Mouse (Mus musculus): ENCODE measurements around the gene Thumpd3. TPM values are rescaled to one million over a fixed set of nuclear protein-coding genes. Genes with fewer than 3 reads are reported as not detected.

The Thumpd3 gene
- total and polyA plus RNA-seq, 3 experiments = 74.8 to 158 (median 89.1) TPM

- no peaks in the 10 kb centered on the region for H3K27me3 ChIP-seq (ENCODE audit: control insufficient read depth in 1 of 2, insufficient read depth in 2 of 2, low read length in 2 of 2)
- H3K27ac ChIP-seq (ENCODE audit: control insufficient read depth, low read depth, low read length) = no peak overlapping the region
- no peak overlapping the region for H3K4me3 ChIP-seq (ENCODE audit: control insufficient read depth in 1 of 2, insufficient read depth in 1 of 2, low read depth in 2 of 2, low read length in 2 of 2)
- H3K79me2 ChIP-seq (ENCODE audit: control insufficient read depth, insufficient read depth, low read length, poor library complexity) = no peaks in the 10 kb centered on the region; the same call in 1 of the 2 replicates
- H3K36me3 ChIP-seq (ENCODE audit: control insufficient read depth in 1 of 2, insufficient read depth in 2 of 2, low read length in 2 of 2) = peaks cover 0 to 41% of the 10 kb centered on the region in 2 experiments; a peak in 2 of 4 replicates
- H3K9me3 ChIP-seq (replicated peaks; ENCODE audit: insufficient read depth, low read length) = no peaks in the 10 kb centered on the region
- no peak for DNase-seq (ENCODE audit: low read depth, low spot score)
- no peak overlapping the region; the same call in 1 of the 2 replicates for H3K9ac ChIP-seq (ENCODE audit: control insufficient read depth, low read depth, low read length, poor library complexity, severe bottlenecking)
- TF ChIP-seq MAX (IDR thresholded peaks at IDR 0.05; ENCODE audit: low read length) (no peak), CHD2 (IDR thresholded peaks at IDR 0.05; ENCODE audit: low read length) (no peak)
- peaks cover 23% of the 10 kb centered on the region in 2 experiments for H3K4me1 ChIP-seq (ENCODE audit: control insufficient read depth in 1 of 2, insufficient read depth in 2 of 2, low read length in 2 of 2)
These were observed 7.3 kb upstream of the Thumpd3 start for GRCm38 (mm10) chr6:113038735-113039058.

DNA sequence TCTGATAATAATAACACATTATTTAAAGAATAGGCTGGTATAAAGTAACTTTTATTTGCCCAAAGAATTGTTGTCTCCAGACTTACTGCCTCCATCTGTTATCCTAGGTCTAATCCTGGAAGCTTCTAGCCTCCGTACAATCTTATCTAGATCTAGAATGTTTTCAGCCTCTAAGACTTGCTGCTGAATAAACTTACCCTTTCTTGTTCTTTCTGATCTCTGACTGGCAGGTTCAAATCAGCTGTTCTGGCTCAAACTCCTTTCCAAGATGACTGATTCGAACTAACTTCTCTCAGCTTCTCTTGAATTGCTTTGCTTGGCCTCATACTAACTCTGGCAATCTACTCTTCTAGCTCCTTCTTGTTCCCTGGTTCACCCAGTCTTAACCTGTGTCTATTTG is 5.7 kb upstream of the Thumpd3 start:
- no peaks in the 10 kb centered on the region for H3K9me3 ChIP-seq (replicated peaks; ENCODE audit: insufficient read depth, low read length)
- H3K27ac ChIP-seq (ENCODE audit: control insufficient read depth, low read depth, low read length) = peak overlapping the region; percentile 98
- TF ChIP-seq JUND (IDR thresholded peaks at IDR 0.05; ENCODE audit: low read depth, low read length) (no peak), UBTF (IDR thresholded peaks at IDR 0.05; ENCODE audit: borderline replicate concordance, insufficient read depth, low read depth, low read length) (no peak), ELF1 (IDR thresholded peaks at IDR 0.05; ENCODE audit: low read depth, low read length) (no peak), GATA1 (IDR thresholded peaks at IDR 0.05; ENCODE audit: low read depth, low read length) (peak; percentile 83), SIN3A (IDR thresholded peaks at IDR 0.05; ENCODE audit: low read length) (peak; percentile 22; the same call in 1 of the 2 replicates), MYC (IDR thresholded peaks at IDR 0.05; ENCODE audit: low read depth, low read length) (0 out of 2 replicates have a peak, but pooled peaks have one; percentile 5), TAL1 (IDR thresholded peaks at IDR 0.05; ENCODE audit: low read length) (no peak), CTCF (IDR thresholded peaks at IDR 0.05 in 2 of 3, conservative IDR thresholded peaks at IDR 0.05 in 1 of 3; ENCODE audit: control insufficient read depth in 1 of 3, insufficient read depth in 1 of 3, low read depth in 2 of 3, low read length in 3 of 3, poor library complexity in 1 of 3, severe bottlenecking in 1 of 3) (no peak), RAD21 (IDR thresholded peaks at IDR 0.05; ENCODE audit: low read depth, low read length) (no peak), MYB (IDR thresholded peaks at IDR 0.05; ENCODE audit: low read depth, low read length) (no peak), MAZ (IDR thresholded peaks at IDR 0.05; ENCODE audit: low read depth, low read length) (no peak), TCF12 (IDR thresholded peaks at IDR 0.05; ENCODE audit: low read depth, low read length) (no peak), MXI1 (IDR thresholded peaks at IDR 0.05; ENCODE audit: low read depth, low read length) (no peak), TBP (IDR thresholded peaks at IDR 0.05; ENCODE audit: low read depth, low read length) (no peak; the same call in 1 of the 2 replicates), USF1 (IDR thresholded peaks at IDR 0.05; ENCODE audit: low read depth, low read length) (no peak), E2F4 (IDR thresholded peaks at IDR 0.05; ENCODE audit: borderline replicate concordance, low read depth, low read length) (no peak), CHD1 (IDR thresholded peaks at IDR 0.05; ENCODE audit: low read depth, low read length) (no peak), GABPA (IDR thresholded peaks at IDR 0.05; ENCODE audit: low read depth, low read length) (no peak), ZNF384 (IDR thresholded peaks at IDR 0.05; ENCODE audit: low read depth, low read length) (no peak), ETS1 (IDR thresholded peaks at IDR 0.05; ENCODE audit: low read depth, low read length) (peak; percentile 79), MEF2A (IDR thresholded peaks at IDR 0.05; ENCODE audit: extremely low read depth, insufficient replicate concordance, low read depth, low read length, poor library complexity, severe bottlenecking) (no peak), ZKSCAN1 (IDR thresholded peaks at IDR 0.05; ENCODE audit: low read depth, low read length) (no peak), CHD2 (IDR thresholded peaks at IDR 0.05; ENCODE audit: low read length) (no peak), SMC3 (IDR thresholded peaks at IDR 0.05; ENCODE audit: low read depth, low read length) (no peak), POLR2A (IDR thresholded peaks at IDR 0.05; ENCODE audit: control insufficient read depth in 1 of 2, insufficient read depth in 1 of 2, low read depth in 1 of 2, low read length in 2 of 2, poor library complexity in 1 of 2) (no peak), ZMIZ1 (IDR thresholded peaks at IDR 0.05; ENCODE audit: low read depth, low read length) (no peak), EP300 (IDR thresholded peaks at IDR 0.05; ENCODE audit: low read depth in 1 of 2, low read length in 2 of 2) (peak; percentile 8 to 23; a peak in 3 of 4 replicates), NRF1 (IDR thresholded peaks at IDR 0.05; ENCODE audit: insufficient read depth, low read depth, low read length, poor library complexity, severe bottlenecking) (no peak)
- H3K36me3 ChIP-seq (ENCODE audit: control insufficient read depth in 1 of 2, insufficient read depth in 2 of 2, low read length in 2 of 2) = peaks cover 0 to 54% of the 10 kb centered on the region in 2 experiments; a peak in 2 of 4 replicates
- peaks cover 6% of the 10 kb centered on the region for H3K79me2 ChIP-seq (ENCODE audit: control insufficient read depth, insufficient read depth, low read length, poor library complexity)
- DNase-seq (ENCODE audit: low read depth, low spot score) = peak; percentile 61
- H3K9ac ChIP-seq (ENCODE audit: control insufficient read depth, low read depth, low read length, poor library complexity, severe bottlenecking) = peak overlapping the region; percentile 69
- peaks cover 24 to 28% of the 10 kb centered on the region in 2 experiments for H3K4me1 ChIP-seq (ENCODE audit: control insufficient read depth in 1 of 2, insufficient read depth in 2 of 2, low read length in 2 of 2)
- H3K4me3 ChIP-seq (ENCODE audit: control insufficient read depth in 1 of 2, insufficient read depth in 1 of 2, low read depth in 2 of 2, low read length in 2 of 2) = peak overlapping the region in 1 of 2 experiments; percentile 34; a peak in 1 of 4 replicates
- H3K27me3 ChIP-seq (ENCODE audit: control insufficient read depth in 1 of 2, insufficient read depth in 2 of 2, low read length in 2 of 2) = no peaks in the 10 kb centered on the region
